Mouse (Mus musculus): Measurements from ENCODE around the gene Agbl5.

The Agbl5 gene

GRCm38 (mm10) chr5:30918691-30919090 is 30.2 kb downstream of the Agbl5 start:
- in situ Hi-C loops (cut with MboI, MseI) = loop anchor here in 1 of 2 experiments (5.0 kb wide), 1 partner anchor 106 kb away; the partner anchor contains the start of gene Mapre3

GRCm38 (mm10) chr5:30919831-30920614 is 31.5 kb downstream of the Agbl5 start:
- in situ Hi-C loops (cut with MboI, MseI) = loop anchor here in 1 of 2 experiments (5.0 kb wide), 1 partner anchor 108 kb away; the partner anchor contains the start of gene Mapre3

- in situ Hi-C loops (cut with MboI, MseI) = no loop called here
These were observed 32.1 kb downstream of the Agbl5 start for GRCm38 (mm10) chr5:30920621-30921020.

- in situ Hi-C loops (cut with MboI, MseI) = no loop called here
These were observed 33.0 kb downstream of the Agbl5 start, which contains the start of gene Khk for GRCm38 (mm10) chr5:30921256-30922033. Gene Khk (plus strand): TSS chr5:30921431.

GRCm38 (mm10) chr5:30922581-30923041 is 34.1 kb downstream of the Agbl5 start:
- in situ Hi-C loops (cut with MboI, MseI) = no loop called here

GRCm38 (mm10) chr5:30923119-30923518 is 34.6 kb downstream of the Agbl5 start:
- in situ Hi-C loops (cut with MboI, MseI) = no loop called here

- in situ Hi-C loops (cut with MboI, MseI) = loop anchor here in 1 of 2 experiments (5.0 kb wide), 1 partner anchor 122 kb away; no protein-coding TSS in a partner anchor
These were observed 36.1 kb downstream of the Agbl5 start for GRCm38 (mm10) chr5:30924614-30925013.

- in situ Hi-C loops (cut with MboI, MseI) = loop anchor here in 1 of 2 experiments (5.0 kb wide), 1 partner anchor 123 kb away; no protein-coding TSS in a partner anchor
These were observed 36.7 kb downstream of the Agbl5 start for GRCm38 (mm10) chr5:30925217-30925616.

GRCm38 (mm10) chr5:30926073-30926472 is 37.6 kb downstream of the Agbl5 start:
- in situ Hi-C loops (cut with MboI, MseI) = loop anchor here in 1 of 2 experiments (5.0 kb wide), 1 partner anchor 124 kb away; no protein-coding TSS in a partner anchor

GRCm38 (mm10) chr5:30927945-30928529 is 39.5 kb downstream of the Agbl5 start:
- in situ Hi-C loops (cut with MboI, MseI) = loop anchor here in 1 of 2 experiments (5.0 kb wide), 1 partner anchor 126 kb away; no protein-coding TSS in a partner anchor

- in situ Hi-C loops (cut with MboI, MseI) = loop anchor here (5.0 kb wide), 4 partner anchors 42 to 77 kb away; no protein-coding TSS in a partner anchor
These were observed 41.6 kb downstream of the Agbl5 start for GRCm38 (mm10) chr5:30930121-30930520.

- in situ Hi-C loops (cut with MboI, MseI) = loop anchor here (5.0 kb wide), 4 partner anchors 41 to 76 kb away; no protein-coding TSS in a partner anchor
These were observed 42.4 kb downstream of the Agbl5 start for GRCm38 (mm10) chr5:30930846-30931245.

- in situ Hi-C loops (cut with MboI, MseI) = loop anchor here (5.0 kb wide), 4 partner anchors 41 to 76 kb away; no protein-coding TSS in a partner anchor
These were observed 42.9 kb downstream of the Agbl5 start for GRCm38 (mm10) chr5:30931378-30931777.

GRCm38 (mm10) chr5:30933705-30934104 is 45.2 kb downstream of the Agbl5 start:
- in situ Hi-C loops (cut with MboI, MseI) = loop anchor here (5.0 kb wide), 4 partner anchors 39 to 74 kb away; no protein-coding TSS in a partner anchor

GRCm38 (mm10) chr5:30934725-30935461 is 46.4 kb downstream of the Agbl5 start:
- in situ Hi-C loops (cut with MboI, MseI) = loop anchor here (5.0 kb wide), 4 partner anchors 37 to 72 kb away; no protein-coding TSS in a partner anchor

- in situ Hi-C loops (cut with MboI, MseI) = loop anchor here in 1 of 2 experiments (5.0 kb wide), 1 partner anchor 696 kb away; no protein-coding TSS in a partner anchor
These were observed 54.5 kb downstream of the Agbl5 start for GRCm38 (mm10) chr5:30943004-30943403.

GRCm38 (mm10) chr5:30944344-30944743 is 55.9 kb downstream of the Agbl5 start:
- in situ Hi-C loops (cut with MboI, MseI) = loop anchor here in 1 of 2 experiments (5.0 kb wide), 1 partner anchor 697 kb away; no protein-coding TSS in a partner anchor

- in situ Hi-C loops (cut with MboI, MseI) = loop anchor here in 1 of 2 experiments (5.0 kb wide), 1 partner anchor 698 kb away; no protein-coding TSS in a partner anchor
These were observed 56.7 kb downstream of the Agbl5 start, which contains the start of gene Cgref1 for GRCm38 (mm10) chr5:30944956-30945781. Gene Cgref1 (minus strand): TSS chr5:30945591.

- in situ Hi-C loops (cut with MboI, MseI) = no loop called here
These were observed 60.1 kb downstream of the Agbl5 start for GRCm38 (mm10) chr5:30948620-30949019.
